ENCODE assay signal across 23 mouse cellular contexts in the genomic region with DNA sequence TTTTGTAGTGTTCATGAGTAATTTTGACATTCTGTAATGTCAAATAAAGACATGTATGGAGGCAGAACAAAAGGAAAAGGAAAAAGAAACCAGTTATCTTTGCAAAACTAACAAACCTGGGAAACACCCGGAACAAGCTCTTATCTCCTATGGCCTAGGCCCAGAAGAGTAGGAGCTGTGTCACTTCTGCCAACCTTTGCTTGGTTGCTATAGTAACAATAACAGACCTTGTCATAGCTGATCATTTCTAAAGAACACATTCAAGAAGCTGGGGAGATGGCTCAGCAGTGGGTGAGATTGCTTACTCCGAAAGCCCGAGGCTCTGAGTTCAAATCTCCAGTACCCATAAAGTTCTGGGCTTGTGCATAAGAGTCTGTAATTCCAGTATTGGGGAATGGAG. TPM values are rescaled to one million over a fixed set of nuclear protein-coding genes. Genes with fewer than 3 reads are reported as not detected.
"Had no signal": no experiment of that assay in that cellular context is flagged by ENCODE, and none has a peak within 500 bp of the region (broad histone marks: within the 10 kb centered on the region; RNA-seq: fewer than 3 reads in every experiment).

No protein-coding gene starts in this region.

- H3K4me1 ChIP-seq: midbrain, embryonic 10.5 days; midbrain, embryonic 12.5 days; neural tube, embryonic 13.5 days; neural tube, embryonic 15.5 days; stomach, embryonic 15.5 days had no signal

- H3K27ac ChIP-seq: liver, embryonic 14.5 days; midbrain, embryonic 10.5 days; midbrain, embryonic 12.5 days; neural tube, embryonic 13.5 days; neural tube, embryonic 15.5 days; stomach, embryonic 15.5 days had no signal

- H3K9ac ChIP-seq: liver, embryonic 14.5 days; lung, embryonic 14.5 days; midbrain, embryonic 12.5 days; neural tube, embryonic 13.5 days; neural tube, embryonic 15.5 days; stomach, embryonic 15.5 days had no signal

- H3K36me3 ChIP-seq: midbrain, embryonic 10.5 days; midbrain, embryonic 12.5 days; neural tube, embryonic 13.5 days; neural tube, embryonic 15.5 days; stomach, embryonic 15.5 days had no signal

- DNase-seq: lung, adult 18-20 months; lung, embryonic 14.5 days; lung, postnatal 14 days; lung, postnatal 36 days; midbrain, embryonic 14.5 days; retina, postnatal 1 day; right cerebral cortex, adult 18-20 months; right cerebral cortex, postnatal 25 days; right cerebral cortex, postnatal 4 days; spleen, adult 18-20 months; thymus, adult 18-20 months; thymus, postnatal 14 days; thymus, postnatal 36 days had no signal

- H3K27me3 ChIP-seq: megakaryocyte, embryonic 14.5 days; midbrain, embryonic 12.5 days; neural tube, embryonic 13.5 days; neural tube, embryonic 15.5 days; stomach, embryonic 15.5 days had no signal

- ATAC-seq: midbrain, embryonic 16.5 days had no signal

- H3K9me3 ChIP-seq: megakaryocyte, embryonic 14.5 days; midbrain, embryonic 10.5 days; midbrain, embryonic 12.5 days; stomach, embryonic 15.5 days had no signal

- H3K4me3 ChIP-seq: megakaryocyte, embryonic 14.5 days; midbrain, embryonic 10.5 days; midbrain, embryonic 12.5 days; myocyte; neural tube, embryonic 13.5 days; neural tube, embryonic 15.5 days; stomach, embryonic 15.5 days had no signal

RNA-seq across cellular contexts. Expression of a gene that starts 36.5 kb away (rescaled TPM):
- polyA plus RNA-seq: lung, embryonic 14.5 days; lung, embryonic 16.5 days; midbrain, embryonic 12.5 days; midbrain, embryonic 14.5 days; neural tube, embryonic 13.5 days had no signal

RNA-seq across cellular contexts. Expression of a gene that starts 49.6 kb away (rescaled TPM):
- polyA plus RNA-seq: myocyte had no signal
